34 mouse cellular contexts compared by ENCODE assay signal in the genomic region with DNA sequence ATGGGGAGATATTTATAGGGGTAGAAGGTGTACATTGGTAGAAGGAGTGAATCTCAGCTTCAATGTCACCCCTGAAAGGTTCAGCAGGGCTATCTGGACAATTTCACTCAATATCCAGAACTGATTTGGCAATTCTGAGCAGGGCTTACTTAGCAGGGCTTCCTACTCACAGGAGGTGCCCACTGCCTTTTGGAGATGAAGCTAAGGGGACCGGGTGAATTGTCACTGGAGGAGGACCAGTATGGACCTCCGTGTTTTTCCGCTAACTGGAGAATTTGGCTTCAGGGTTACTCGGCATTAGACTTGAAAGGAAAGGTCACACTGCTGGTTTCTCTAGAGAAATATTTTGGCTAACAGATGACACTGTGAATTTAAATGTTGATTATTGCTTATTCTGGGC.
"Had no signal": no experiment of that assay in that cellular context is flagged by ENCODE, and none has a peak within 500 bp of the region (broad histone marks: within the 10 kb centered on the region; RNA-seq: fewer than 3 reads in every experiment).

No protein-coding gene starts in this region.

- H3K9me3 ChIP-seq: heart, embryonic 10.5 days; heart, embryonic 12.5 days; heart, embryonic 13.5 days; heart, embryonic 15.5 days; hindbrain, embryonic 10.5 days; hindbrain, embryonic 12.5 days; hindbrain, embryonic 13.5 days; hindbrain, embryonic 15.5 days; intestine, embryonic 15.5 days; kidney, embryonic 15.5 days had no signal

- H3K27ac ChIP-seq: heart, embryonic 10.5 days; heart, embryonic 13.5 days; heart, embryonic 15.5 days; hindbrain, embryonic 10.5 days; hindbrain, embryonic 12.5 days; hindbrain, embryonic 13.5 days; hindbrain, embryonic 14.5 days; hindbrain, embryonic 15.5 days; hindbrain, postnatal 0 days; intestine, embryonic 15.5 days; kidney, embryonic 15.5 days; kidney, postnatal 0 days; layer of hippocampus, adult 2 months had no signal

- H3K4me3 ChIP-seq: heart, embryonic 10.5 days; heart, embryonic 12.5 days; heart, embryonic 13.5 days; heart, embryonic 15.5 days; hindbrain, embryonic 10.5 days; hindbrain, embryonic 12.5 days; hindbrain, embryonic 13.5 days; hindbrain, embryonic 15.5 days; intestine, embryonic 15.5 days; kidney, embryonic 15.5 days; layer of hippocampus, adult 2 months had no signal

- H3K9ac ChIP-seq: heart, embryonic 12.5 days; heart, embryonic 13.5 days; heart, embryonic 15.5 days; hindbrain, embryonic 12.5 days; hindbrain, embryonic 13.5 days; hindbrain, embryonic 14.5 days; hindbrain, embryonic 15.5 days; intestine, embryonic 15.5 days; kidney, embryonic 15.5 days had no signal

- DNase-seq: heart, postnatal 10 days; heart, postnatal 14 days; heart, postnatal 36 days; kidney, adult 11 months; kidney, adult 18-20 months; kidney, adult 2 months; kidney, adult 8-10 months; kidney, adult 9 months; kidney, postnatal 10 days; kidney, postnatal 14 days; kidney, postnatal 25 days; kidney, postnatal 36 days; kidney, postnatal 4 days; layer of hippocampus, adult 9-11 months; layer of hippocampus, postnatal 36 days had no signal

- H3K36me3 ChIP-seq: heart, embryonic 10.5 days; heart, embryonic 12.5 days; heart, embryonic 13.5 days; heart, embryonic 15.5 days; hindbrain, embryonic 10.5 days; hindbrain, embryonic 12.5 days; hindbrain, embryonic 13.5 days; hindbrain, embryonic 15.5 days; intestine, embryonic 15.5 days; kidney, embryonic 15.5 days had no signal

- ATAC-seq: hindbrain, embryonic 16.5 days; hindbrain, postnatal 0 days; inflammation-experienced regulatory T-cells, adult 6 months; intestine, embryonic 15.5 days; intestine, embryonic 16.5 days; intestine, postnatal 0 days had no signal

- H3K4me2 ChIP-seq: heart, embryonic 11.5 days; heart, embryonic 12.5 days; heart, embryonic 13.5 days; heart, embryonic 15.5 days; hindbrain, embryonic 12.5 days; hindbrain, embryonic 13.5 days; hindbrain, embryonic 14.5 days; hindbrain, embryonic 15.5 days; intestine, embryonic 15.5 days; kidney, embryonic 15.5 days had no signal
